Mouse (Mus musculus) cerebellum, adult 2 months (tissue): ENCODE measurements around the gene Mars. TPM values are rescaled to one million over a fixed set of nuclear protein-coding genes. Genes with fewer than 3 reads are reported as not detected.
A peak's percentile ranks its signal among the peaks of the same experiment; 100 is the strongest.

Experiments used
- DNase-seq, 2 experiments: peaks; one replicate each; pipeline ENCODE4 v3.0.0; 2021
- H3K27ac ChIP-seq: fragments of 200-500 bp; 2 replicates; pipeline ENCODE4 v1.5.1; 2012; ENCODE audit warnings: low read length, control low read depth, inconsistent platforms; ENCODE audit not compliant: insufficient read depth
- H3K27me3 ChIP-seq: fragments of 200-500 bp; 2 replicates; pipeline ENCODE4 v1.6.1; 2012; ENCODE audit warnings: inconsistent platforms, mild to moderate bottlenecking, low read length, moderate library complexity; ENCODE audit not compliant: control insufficient read depth, insufficient read depth
- H3K4me1 ChIP-seq: fragments of 200-500 bp; 2 replicates; pipeline ENCODE4 v1.6.1; 2011; ENCODE audit warnings: low read length; ENCODE audit not compliant: control insufficient read depth, insufficient read depth
- H3K4me3 ChIP-seq: fragments of 200-500 bp; replicated peaks from 2 replicates; pipeline ENCODE3; 2011; ENCODE audit warnings: mild to moderate bottlenecking, low read depth, low read length, control low read depth; ENCODE audit not compliant: insufficient read depth
- CTCF ChIP-seq: fragments of 200-500 bp; IDR thresholded peaks from 2 replicates; pipeline ENCODE4 v1.5.1; 2011; ENCODE audit warnings: low read depth, mild to moderate bottlenecking, control low read depth, low read length, moderate library complexity, borderline replicate concordance; ENCODE audit not compliant: insufficient read depth
- POLR2A ChIP-seq: fragments of 200-500 bp; IDR thresholded peaks from 2 replicates; pipeline ENCODE4 v1.6.1; 2011; ENCODE audit warnings: low read length, control low read depth, borderline replicate concordance; ENCODE audit not compliant: insufficient read depth
- WGBS: fragments of 180-500 bp; shearing (Covaris S2); methylation state at CpG from one replicate; pipeline ENCODE4 v1.1.7; 2018; 5-methylcytosine and 5-hydroxymethylcytosine counted together
- polyA plus RNA-seq: library from polyadenylated mRNA; depleted of rRNA; stranded (reverse); fragments of >200 nt; gene quantifications from 2 replicates; pipeline ENCODE4 v1.2.3, GENCODE M21; 2012

The Mars gene
- polyA plus RNA-seq, 1 experiment = 81.6 TPM

GRCm38 (mm10) chr10:127332211-127332874, 20.8 kb upstream of the Mars start:
- H3K27me3 ChIP-seq = no peaks in the 10 kb centered on the region

GRCm38 (mm10) chr10:127330212-127330611, 18.6 kb upstream of the Mars start:
- TF ChIP-seq CTCF = no peak
- H3K27me3 ChIP-seq = no peaks in the 10 kb centered on the region; the same call in 1 of the 2 replicates
- 66% methylated on average over 7 of the region's 7 CpGs for WGBS
- H3K27ac ChIP-seq = no peak overlapping the region
- H3K4me3 ChIP-seq = no peak overlapping the region
- H3K4me1 ChIP-seq = no peaks in the 10 kb centered on the region
- no peak for DNase-seq

More at GRCm38 (mm10) chr10:127332211-127332874, 20.8 kb upstream of the Mars start:
- 27% methylated on average over 31 of the region's 31 CpGs for WGBS
- H3K4me3 ChIP-seq = no peak overlapping the region
- no peaks in the 10 kb centered on the region for H3K4me1 ChIP-seq
- DNase-seq = no peak
- TF ChIP-seq POLR2A (no peak), CTCF (peak; percentile 16; the same call in 1 of the 2 replicates)
- H3K27ac ChIP-seq = no peak overlapping the region

- TF ChIP-seq POLR2A (no peak), CTCF (no peak)
- DNase-seq = peak in 1 of 2 experiments; percentile 27
- Histone ChIP-seq H3K27ac (no peak overlapping the region), H3K4me1 (no peaks in the 10 kb centered on the region), H3K4me3 (no peak overlapping the region), H3K27me3 (no peaks in the 10 kb centered on the region; the same call in 1 of the 2 replicates)
- WGBS = 27% methylated on average over 18 of the region's 18 CpGs
Measured at GRCm38 (mm10) chr10:127327461-127328145, 16.0 kb upstream of the Mars start.

- H3K4me3 ChIP-seq = peak overlapping the region; percentile 46
- H3K4me1 ChIP-seq = no peaks in the 10 kb centered on the region
- TF ChIP-seq POLR2A = no peak
- TF ChIP-seq CTCF = no peak
- WGBS = 7% methylated on average over 29 of the region's 29 CpGs
- no peak overlapping the region for H3K27ac ChIP-seq
- peak; percentile 39 to 43 for DNase-seq
- H3K27me3 ChIP-seq = no peaks in the 10 kb centered on the region; the same call in 1 of the 2 replicates
Measured at GRCm38 (mm10) chr10:127326828-127327227, 15.2 kb upstream of the Mars start.

- WGBS = 5% methylated on average over 54 of the region's 54 CpGs
- Histone ChIP-seq H3K4me1 (no peaks in the 10 kb centered on the region), H3K27ac (no peak overlapping the region), H3K27me3 (no peaks in the 10 kb centered on the region; the same call in 1 of the 2 replicates), H3K4me3 (peak overlapping the region; percentile 46)
- peak in 1 of 2 experiments; percentile 44 for DNase-seq
- TF ChIP-seq CTCF = no peak
- no peak for TF ChIP-seq POLR2A
Measured at GRCm38 (mm10) chr10:127326017-127326801, 14.6 kb upstream of the Mars start.

GRCm38 (mm10) chr10:127325454-127326016, 13.9 kb upstream of the Mars start:
- Histone ChIP-seq H3K27me3 (no peaks in the 10 kb centered on the region; the same call in 1 of the 2 replicates), H3K27ac (no peak overlapping the region), H3K4me3 (no peak overlapping the region), H3K4me1 (no peaks in the 10 kb centered on the region)
- DNase-seq = no peak
- TF ChIP-seq POLR2A = no peak
- TF ChIP-seq CTCF = no peak
- 68% methylated on average over 14 of the region's 14 CpGs for WGBS

- no peak for DNase-seq
- WGBS = 15% methylated on average over 7 of the region's 7 CpGs
- Histone ChIP-seq H3K27ac (no peak overlapping the region), H3K27me3 (no peaks in the 10 kb centered on the region; the same call in 1 of the 2 replicates), H3K4me1 (no peaks in the 10 kb centered on the region), H3K4me3 (no peak overlapping the region)
- TF ChIP-seq POLR2A = no peak
- peak; percentile 40; the same call in 1 of the 2 replicates for TF ChIP-seq CTCF
Measured at GRCm38 (mm10) chr10:127324495-127324894, 12.9 kb upstream of the Mars start.

GRCm38 (mm10) chr10:127323131-127323855, 11.7 kb upstream of the Mars start:
- 77% methylated on average over 17 of the region's 17 CpGs for WGBS
- Histone ChIP-seq H3K4me3 (no peak overlapping the region), H3K4me1 (no peaks in the 10 kb centered on the region), H3K27me3 (no peaks in the 10 kb centered on the region; the same call in 1 of the 2 replicates), H3K27ac (no peak overlapping the region)
- DNase-seq = no peak
- TF ChIP-seq CTCF (no peak), POLR2A (no peak)
